Mouse (Mus musculus) embryonic facial prominence, embryonic 11.5 days (tissue): Measurements from ENCODE around the gene Phf1. TPM values are rescaled to one million over a fixed set of nuclear protein-coding genes. Genes with fewer than 3 reads are reported as not detected.

Experiments
- ATAC-seq: fragments of 200-750 bp; cut with Nextera tagmentation; replicated peaks from 2 replicates; pipeline ENCODE4 v1.8.0; 2017; ENCODE audit warnings: low read depth; ENCODE audit not compliant: insufficient number of reproducible peaks, low FRiP score, low TSS enrichment
- DNase-seq: peaks from one replicate; pipeline ENCODE4 v3.0.0-alpha.2; 2015; ENCODE audit warnings: low spot score
- H3K27ac ChIP-seq: fragments of 300-500 bp; sonication (generic); replicated peaks from 2 replicates; pipeline ENCODE4 v1.5.1; 2014; ENCODE audit warnings: mild to moderate bottlenecking, low read depth, low read length, control low read depth
- H3K27me3 ChIP-seq: fragments of 300-500 bp; sonication (generic); 2 replicates; pipeline ENCODE4 v1.6.1; 2014; ENCODE audit warnings: mild to moderate bottlenecking, low read length, moderate library complexity, mixed read lengths; ENCODE audit not compliant: control insufficient read depth, insufficient read depth
- H3K36me3 ChIP-seq: fragments of 300-500 bp; sonication (generic); replicated peaks from 2 replicates; pipeline ENCODE4 v1.6.1; 2014; ENCODE audit warnings: low read depth, mild to moderate bottlenecking, low read length, moderate library complexity, mixed read lengths; ENCODE audit not compliant: control insufficient read depth, insufficient read depth
- H3K4me1 ChIP-seq: fragments of 300-500 bp; sonication (generic); 2 replicates; pipeline ENCODE4 v1.6.1; 2014; ENCODE audit warnings: low read length, mixed read lengths; ENCODE audit not compliant: control insufficient read depth, insufficient read depth
- H3K4me2 ChIP-seq: fragments of 300-500 bp; sonication (generic); 2 replicates; pipeline ENCODE4 v1.6.1; 2014; ENCODE audit warnings: low read depth, mild to moderate bottlenecking, control low read depth, low read length, moderate library complexity
- H3K4me3 ChIP-seq: fragments of 300-500 bp; sonication (generic); 2 replicates; pipeline ENCODE4 v1.5.1; 2014; ENCODE audit warnings: low read depth, low read length, control low read depth
- H3K9ac ChIP-seq: fragments of 300-500 bp; sonication (generic); replicated peaks from 2 replicates; pipeline ENCODE4 v1.6.1; 2014; ENCODE audit warnings: mild to moderate bottlenecking, control low read depth, low read length
- H3K9me3 ChIP-seq: fragments of 300-500 bp; sonication (generic); replicated peaks from 2 replicates; pipeline ENCODE4 v1.6.1; 2016; ENCODE audit warnings: mild to moderate bottlenecking, low read length, inconsistent platforms, mixed read lengths; ENCODE audit not compliant: control insufficient read depth
- WGBS: fragments of 180-500 bp; shearing (Covaris S2); extraction: QIAGEN DNeasy Blood & Tissue Kit; methylation state at CpG from one replicate; pipeline ENCODE4 v1.1.7; 2014; 5-methylcytosine and 5-hydroxymethylcytosine counted together
- polyA plus RNA-seq: library from polyadenylated mRNA; unstranded; fragments of >200 nt; fragmentation: Nextera tagmentation; extraction: Ambion mirVana; gene quantifications from 2 replicates; pipeline ENCODE4 v1.2.1, GENCODE M21; 2014

Gene Phf1
- polyA plus RNA-seq, 1 experiment from 2014 or later = 3.7 TPM

DNA sequence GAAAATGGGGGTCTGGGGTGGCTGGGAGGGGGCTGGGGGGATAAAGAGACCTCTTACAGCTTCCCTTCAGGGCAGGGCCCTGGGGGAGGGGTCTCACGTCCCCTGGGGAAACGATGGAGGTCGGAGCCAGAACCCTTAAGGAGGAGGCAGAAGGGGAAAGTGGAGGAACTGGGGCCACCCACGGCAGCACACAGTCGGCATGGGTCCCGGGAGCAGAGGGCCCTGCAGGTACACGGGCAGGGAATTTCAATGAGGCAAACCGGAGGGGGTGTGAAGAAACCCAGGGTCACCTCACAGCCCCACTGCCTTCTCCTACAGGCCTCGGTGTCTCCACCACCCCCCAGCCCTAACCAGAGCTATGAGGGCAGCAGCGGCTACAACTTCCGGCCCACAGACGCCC is 3.6 kb downstream of the Phf1 start:
- peaks cover 9% of the 10 kb centered on the region for H3K4me1 ChIP-seq
- DNase-seq = no peak
- 81% methylated on average over 12 of the region's 12 CpGs for WGBS

DNA sequence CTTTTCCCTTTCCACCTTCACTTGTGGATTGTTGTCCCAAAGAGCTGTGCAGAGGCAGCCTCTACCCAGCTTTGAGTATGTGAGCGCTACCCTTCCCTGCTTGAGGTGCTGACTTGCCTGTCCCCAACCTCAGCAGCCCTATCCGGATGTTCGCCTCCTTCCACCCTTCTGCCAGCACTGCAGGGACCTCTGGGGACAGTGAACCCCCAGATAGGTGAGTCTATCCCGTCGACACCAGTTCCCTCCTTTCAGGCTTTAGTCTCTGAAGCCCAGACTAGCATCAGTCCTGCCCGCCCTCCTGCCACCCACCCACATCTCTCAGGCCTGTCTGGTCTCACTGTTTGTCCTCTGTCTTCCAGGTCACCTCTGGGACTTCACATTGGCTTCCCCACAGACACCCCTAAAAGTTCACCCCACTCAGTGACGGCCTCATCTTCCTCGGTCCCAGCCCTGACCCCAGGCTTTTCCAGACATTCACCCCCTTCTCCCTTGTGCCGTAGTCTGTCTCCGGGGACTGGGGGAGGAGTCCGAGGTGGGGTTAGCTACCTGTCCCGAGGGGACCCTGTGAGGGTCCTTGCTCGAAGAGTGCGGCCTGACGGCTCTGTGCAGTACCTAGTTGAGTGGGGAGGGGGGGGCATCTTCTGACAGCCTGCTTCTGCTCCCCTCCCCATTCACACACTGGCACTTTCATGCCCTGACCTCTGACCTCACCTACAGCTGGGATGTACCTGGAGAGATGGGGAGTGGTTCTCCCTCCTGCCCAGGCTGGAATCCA is 4.3 kb downstream of the Phf1 start:
- WGBS = 82% methylated on average over 15 of the region's 15 CpGs
- no peaks in the 10 kb centered on the region for H3K36me3 ChIP-seq
- DNase-seq (no peak), ATAC-seq (no peak)
- H3K4me1 ChIP-seq = peaks cover 9% of the 10 kb centered on the region
- no peaks in the 10 kb centered on the region for H3K9me3 ChIP-seq
- no peak overlapping the region for H3K4me3 ChIP-seq
- no peak overlapping the region; the same call in 1 of the 2 replicates for H3K4me2 ChIP-seq
- H3K27me3 ChIP-seq = no peaks in the 10 kb centered on the region
- no peak overlapping the region for H3K9ac ChIP-seq
- H3K27ac ChIP-seq = no peak overlapping the region

More for the DNA sequence above, 3.6 kb downstream of the Phf1 start:
- H3K9me3 ChIP-seq = no peaks in the 10 kb centered on the region
- H3K4me3 ChIP-seq = no peak overlapping the region
- H3K4me2 ChIP-seq = no peak overlapping the region
- H3K27ac ChIP-seq = no peak overlapping the region
- no peak for ATAC-seq
- no peaks in the 10 kb centered on the region for H3K27me3 ChIP-seq
- no peaks in the 10 kb centered on the region for H3K36me3 ChIP-seq
- H3K9ac ChIP-seq = no peak overlapping the region

DNA sequence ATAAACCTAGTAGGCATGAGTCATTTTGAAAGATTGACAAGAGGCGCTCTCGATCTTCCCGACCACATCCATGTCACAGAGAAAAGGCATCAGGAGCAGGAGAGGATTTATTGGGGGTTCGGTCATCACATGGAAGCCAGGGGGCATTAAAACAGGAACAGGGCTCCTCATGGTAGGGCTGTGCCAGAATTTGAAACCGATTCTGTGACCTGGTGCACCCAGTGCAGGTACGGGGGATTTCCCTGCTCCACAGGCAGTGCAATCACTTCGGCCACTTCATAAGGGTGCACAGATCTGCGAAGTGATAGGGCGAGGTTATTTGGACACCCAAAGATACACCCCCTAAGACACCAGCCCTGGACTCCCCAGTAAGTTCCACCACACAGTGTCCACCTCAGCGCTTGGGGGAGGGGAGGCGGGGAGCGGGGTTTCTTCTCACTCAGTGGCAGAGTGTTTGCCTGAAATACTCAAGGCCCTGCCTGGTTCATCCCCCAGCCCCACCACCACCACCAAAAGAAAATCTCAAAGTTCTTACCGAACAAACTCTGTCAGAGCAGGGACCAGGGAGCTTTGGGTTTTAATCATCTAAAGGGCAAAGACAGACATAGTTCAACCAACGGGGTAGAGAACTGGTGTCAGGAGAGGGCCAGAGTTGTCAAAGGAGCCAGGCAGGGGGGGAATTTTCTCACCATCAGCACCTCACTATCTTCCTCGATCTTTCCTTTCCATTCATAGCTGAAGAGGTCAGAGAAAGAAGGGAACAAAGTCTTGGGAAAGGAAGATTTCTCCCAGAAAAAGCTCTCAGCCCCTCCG is 5.2 kb downstream of the Phf1 start:
- Histone ChIP-seq H3K27me3 (no peaks in the 10 kb centered on the region), H3K9ac (peak overlapping the region; percentile 75), H3K4me2 (peak overlapping the region; percentile 96), H3K27ac (0 out of 2 replicates have a peak overlapping the region, but pooled peaks have one; percentile 63), H3K4me3 (peak overlapping the region; percentile 60), H3K9me3 (no peaks in the 10 kb centered on the region), H3K36me3 (no peaks in the 10 kb centered on the region), H3K4me1 (peaks cover 9% of the 10 kb centered on the region)
- DNase-seq (no peak), ATAC-seq (no peak)
- WGBS = 60% methylated on average over 16 of the region's 16 CpGs

DNA sequence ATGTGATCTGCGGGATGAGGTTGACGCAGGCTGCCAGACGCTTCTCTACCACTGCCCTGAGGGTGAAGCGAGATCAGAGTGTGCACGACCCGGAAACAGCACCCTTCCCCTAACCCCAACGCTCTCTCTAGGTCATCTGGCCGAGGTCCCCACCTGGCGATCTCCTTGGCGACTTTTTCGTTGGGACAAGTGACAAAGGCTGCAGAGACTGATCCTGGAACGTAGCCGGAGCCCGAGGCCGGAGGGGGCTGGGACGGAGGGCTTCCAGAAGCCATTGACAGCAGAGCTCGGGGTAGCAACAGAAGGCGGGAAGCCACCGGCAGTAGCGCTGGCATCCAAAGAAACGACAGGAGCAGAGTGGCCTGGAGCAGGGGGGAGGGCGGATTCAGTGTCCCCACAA is 5.9 kb downstream of the Phf1 start:
- DNase-seq (no peak), ATAC-seq (no peak)
- under 1% methylated on average over 22 of the region's 22 CpGs for WGBS
- H3K9ac ChIP-seq = peak overlapping the region; percentile 75
- peak overlapping the region; percentile 60 for H3K4me3 ChIP-seq
- peak overlapping the region; percentile 63 for H3K27ac ChIP-seq
- no peaks in the 10 kb centered on the region for H3K9me3 ChIP-seq
- H3K4me1 ChIP-seq = peaks cover 9% of the 10 kb centered on the region
- no peaks in the 10 kb centered on the region for H3K27me3 ChIP-seq
- peak overlapping the region; percentile 96 for H3K4me2 ChIP-seq
- H3K36me3 ChIP-seq = no peaks in the 10 kb centered on the region

DNA sequence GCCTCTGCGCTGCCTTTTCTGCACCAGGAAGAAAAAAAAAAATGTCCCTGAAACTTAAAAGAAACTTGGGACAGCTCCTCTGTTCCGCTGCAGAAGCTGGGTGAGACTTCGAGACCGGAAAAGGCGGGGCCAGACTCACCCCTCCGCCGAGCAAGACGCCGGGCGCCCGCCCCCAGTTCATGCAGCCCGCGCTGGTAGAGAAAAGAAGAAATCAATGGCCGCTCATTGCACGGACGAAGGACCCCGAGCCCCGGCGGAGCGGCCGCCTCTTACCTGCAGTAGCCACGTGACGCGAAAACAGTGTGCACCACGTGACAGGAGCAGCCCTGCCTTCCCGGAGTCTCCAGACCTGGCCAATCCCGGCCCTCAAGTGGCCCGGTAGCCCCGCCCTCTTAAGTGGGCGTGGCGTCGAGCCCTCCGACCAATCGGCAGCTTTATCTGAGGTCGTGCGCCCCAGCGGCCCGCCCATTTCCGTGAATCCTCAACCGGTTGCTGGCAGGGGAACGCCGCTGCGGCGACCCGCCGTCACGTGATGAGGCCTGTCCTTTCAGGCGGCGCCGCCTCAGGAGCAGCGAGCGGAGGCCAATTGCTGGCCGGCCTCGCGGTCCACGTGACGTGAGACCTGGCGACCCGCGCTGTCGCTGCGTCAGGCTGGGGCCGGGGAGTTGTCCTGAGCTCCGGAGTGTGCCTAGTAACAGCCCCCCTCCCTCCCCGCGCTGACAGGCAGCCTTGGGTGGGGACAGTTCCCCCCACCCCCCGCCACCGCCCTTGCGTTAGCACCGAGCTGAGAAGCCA is 6.5 kb downstream of the Phf1 start, which contains the start of gene Cuta:
Cuta (minus strand) TSS at position 392 of the 795 bp plus-strand sequence.
- no peaks in the 10 kb centered on the region for H3K36me3 ChIP-seq
- under 1% methylated on average over 69 of the region's 70 CpGs for WGBS
- ATAC-seq (peak; percentile 86), DNase-seq (peak; percentile 100)
- H3K27ac ChIP-seq = peak within 1 kb of the TSS; percentile 77
- peaks cover 9% of the 10 kb centered on the region for H3K4me1 ChIP-seq
- peak within 1 kb of the TSS; percentile 96 for H3K4me2 ChIP-seq
- peak within 1 kb of the TSS; percentile 75 for H3K9ac ChIP-seq
- H3K9me3 ChIP-seq = no peaks in the 10 kb centered on the region
- peak within 1 kb of the TSS; percentile 60 for H3K4me3 ChIP-seq
- no peaks in the 10 kb centered on the region for H3K27me3 ChIP-seq

DNA sequence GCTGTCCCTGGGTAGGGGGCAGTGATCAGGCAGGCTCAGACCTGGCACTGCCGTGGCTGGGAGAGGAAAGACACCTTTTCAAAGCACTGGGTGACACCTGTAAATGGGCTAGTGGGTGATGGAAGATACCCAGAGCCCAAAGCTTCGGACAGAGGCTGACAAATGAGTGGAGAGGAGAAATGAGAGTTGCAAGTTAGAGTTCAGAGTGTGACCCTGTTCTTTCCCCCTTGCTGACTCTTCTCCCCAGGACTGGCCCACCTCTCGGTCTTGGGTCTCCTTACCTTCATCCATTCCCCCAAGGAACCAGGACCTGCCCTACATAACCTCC is 7.1 kb downstream of the Phf1 start:
- no peak; the same call in 1 of the 2 replicates for ATAC-seq
- H3K4me1 ChIP-seq = peaks cover 9% of the 10 kb centered on the region
- peak overlapping the region; percentile 72 for H3K9ac ChIP-seq
- H3K9me3 ChIP-seq = no peaks in the 10 kb centered on the region
- peak overlapping the region; percentile 60 for H3K4me3 ChIP-seq
- 2% methylated on average over 3 of the region's 3 CpGs for whole genome bisulfite sequencing
- no peaks in the 10 kb centered on the region for H3K27me3 ChIP-seq
- no peaks in the 10 kb centered on the region for H3K36me3 ChIP-seq
- DNase-seq = no peak
- peak overlapping the region; percentile 77 for H3K27ac ChIP-seq
- peak overlapping the region; percentile 84 for H3K4me2 ChIP-seq

DNA sequence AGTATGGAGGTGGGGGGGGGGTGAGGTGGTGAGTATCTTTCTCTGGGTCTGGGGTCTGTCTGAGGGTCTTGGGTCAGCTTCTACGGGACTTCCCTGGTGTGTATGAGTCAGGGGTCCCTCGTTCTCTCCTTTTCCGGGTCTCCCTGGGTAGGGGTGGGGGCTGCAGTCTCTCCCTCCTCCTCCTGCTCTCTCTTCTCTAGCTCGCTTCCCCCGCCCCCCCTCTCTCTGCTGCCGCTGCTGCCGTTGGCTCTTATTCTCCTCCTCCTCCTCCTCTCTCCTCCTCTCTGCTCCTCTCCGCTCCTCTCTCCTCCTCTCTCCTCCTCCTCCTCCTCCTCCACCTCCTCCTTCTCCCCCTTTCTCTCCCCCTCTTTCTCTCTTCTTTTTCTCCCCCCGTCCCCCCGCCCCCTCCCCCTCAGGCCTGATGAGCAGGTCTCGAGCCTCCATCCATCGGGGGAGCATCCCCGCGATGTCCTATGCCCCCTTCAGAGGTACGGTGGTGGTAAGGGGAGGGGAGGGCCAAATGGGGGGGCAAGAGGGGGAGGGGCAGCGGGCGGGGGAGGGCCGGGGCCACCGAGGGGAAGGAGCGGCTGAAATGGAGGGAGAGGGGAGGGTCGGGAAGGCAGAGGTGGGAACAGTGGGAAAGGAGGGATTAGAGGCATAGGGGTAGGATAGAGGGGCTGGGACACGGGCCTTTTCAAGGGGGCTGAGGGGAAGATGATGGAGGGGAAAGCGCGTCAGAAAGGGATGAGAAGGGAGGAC is 8.4 kb downstream of the Phf1 start, which contains the start of gene Syngap1:
Syngap1 (plus strand) TSS at position 223 of the 759 bp plus-strand sequence.
- Histone ChIP-seq H3K36me3 (no peaks in the 10 kb centered on the region), H3K27ac (peak within 1 kb of the TSS; percentile 77), H3K4me3 (peak within 1 kb of the TSS; percentile 60), H3K9me3 (no peaks in the 10 kb centered on the region), H3K4me1 (peaks cover 13% of the 10 kb centered on the region), H3K4me2 (peak within 1 kb of the TSS; percentile 84), H3K9ac (peak within 1 kb of the TSS; percentile 72), H3K27me3 (no peaks in the 10 kb centered on the region)
- ATAC-seq (0 out of 2 replicates have a peak, but pooled peaks have one; percentile 12), DNase-seq (peak; percentile 70)
- 2% methylated on average over 16 of the region's 24 CpGs for WGBS
